Mouse (Mus musculus) Patski (cell line): ENCODE data around the gene Pak4. TPM values are rescaled to one million over a fixed set of nuclear protein-coding genes. Genes with fewer than 3 reads are reported as not detected.
A peak's percentile ranks its signal among the peaks of the same experiment; 100 is the strongest.

Experiments
- ATAC-seq: fragments of 100-300 bp; one replicate; pipeline ENCODE4 v1.8.0; 2021
- CTCF ChIA-PET: fragments of 350-600 bp; sonication (Branson Sonifier 250); formaldehyde crosslinking; loops from one replicate; lab custom pipeline; 2022; ENCODE audit warnings: inconsistent platforms; lab: Charles Lee
- POLR2A ChIA-PET: fragments of 350-600 bp; sonication (Branson Sonifier 250); formaldehyde crosslinking; loops from one replicate; lab custom pipeline; 2022; ENCODE audit warnings: antibody characterized with exemption, inconsistent platforms; lab: Charles Lee
- DNase-seq: peaks from one replicate; pipeline ENCODE4 v3.0.0-alpha.2; 2011; ENCODE audit warnings: low read depth, low spot score
- H3K27me3 ChIP-seq: fragments of 371-371 bp; one replicate; pipeline ENCODE4 v1.5.1; 2021
- CTCF ChIP-seq: fragments of 100-300 bp; IDR thresholded peaks from one replicate; pipeline ENCODE4 v1.5.1; 2021
- in situ Hi-C: fragments of 300-500 bp; cut with MboI; formaldehyde crosslinking; loops from 3 replicates; pipeline ENCODE4 v1.11.1; 2018; ENCODE audit warnings: low pct_unique_long_range_greater_than_20kb, mixed read lengths
- polyA plus RNA-seq: library from polyadenylated mRNA; unstranded; gene quantifications from one replicate; pipeline ENCODE4 v1.2.3, GENCODE M21; 2021

The Pak4 gene
- polyA plus RNA-seq, 1 experiment from 2014 or later, result 49.3 TPM

DNA sequence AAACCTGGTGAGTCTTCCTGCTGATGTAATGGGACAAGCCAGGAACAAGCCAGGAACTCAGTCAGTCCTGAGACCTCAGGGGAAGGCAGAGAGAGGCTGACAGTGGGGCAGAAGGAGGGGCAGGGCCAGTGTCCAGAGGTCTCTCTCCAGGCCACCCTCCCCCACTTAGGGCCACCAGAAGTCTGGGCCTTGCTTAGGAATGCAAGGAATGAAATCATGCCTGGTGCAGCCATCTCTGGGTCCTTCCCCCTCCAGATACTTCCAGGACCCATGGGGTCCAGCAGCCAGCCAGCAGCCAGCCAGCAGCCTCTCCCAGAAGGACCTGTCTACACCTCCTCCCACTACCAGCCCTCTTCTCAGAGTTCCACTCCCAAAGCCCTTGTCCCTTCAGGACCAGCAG, 10.3 kb downstream of the Pak4 start:
- no peaks in the 10 kb centered on the region for H3K27me3 ChIP-seq
- ChIA-PET POLR2A (interaction anchor here (0.6 to 1.9 kb wide), 2 partner anchors 8 to 1138 kb away, joined by 3 to 8 read pairs; no protein-coding TSS in a partner anchor), CTCF (no interaction called here)
- no peak for DNase-seq
- TF ChIP-seq CTCF, result no peak
- ATAC-seq, result peak; percentile 81
- in situ Hi-C loops, result no loop called here

GRCm38 (mm10) chr7:28586663-28587411, 11.1 kb downstream of the Pak4 start:
- CTCF ChIA-PET, result no interaction called here
- DNase-seq (no peak), ATAC-seq (no peak)
- no peak for TF ChIP-seq CTCF
- POLR2A ChIA-PET, result interaction anchor here (0.7 to 1.9 kb wide), 3 partner anchors 9 to 26 kb away, joined by 3 to 8 read pairs (median 4); no protein-coding TSS in a partner anchor
- no peaks in the 10 kb centered on the region for H3K27me3 ChIP-seq
- in situ Hi-C loops, result no loop called here

- CTCF ChIA-PET, result interaction anchor here (0.8 to 1.5 kb wide), 4 partner anchors 9 to 16 kb away, joined by 3 to 6 read pairs (median 4); no protein-coding TSS in a partner anchor
- in situ Hi-C loops, result no loop called here
- DNase-seq (no peak), ATAC-seq (no peak)
- H3K27me3 ChIP-seq, result no peaks in the 10 kb centered on the region
- TF ChIP-seq CTCF, result no peak
- POLR2A ChIA-PET, result no interaction called here
Measured at GRCm38 (mm10) chr7:28585001-28585400, 13.0 kb downstream of the Pak4 start.

DNA sequence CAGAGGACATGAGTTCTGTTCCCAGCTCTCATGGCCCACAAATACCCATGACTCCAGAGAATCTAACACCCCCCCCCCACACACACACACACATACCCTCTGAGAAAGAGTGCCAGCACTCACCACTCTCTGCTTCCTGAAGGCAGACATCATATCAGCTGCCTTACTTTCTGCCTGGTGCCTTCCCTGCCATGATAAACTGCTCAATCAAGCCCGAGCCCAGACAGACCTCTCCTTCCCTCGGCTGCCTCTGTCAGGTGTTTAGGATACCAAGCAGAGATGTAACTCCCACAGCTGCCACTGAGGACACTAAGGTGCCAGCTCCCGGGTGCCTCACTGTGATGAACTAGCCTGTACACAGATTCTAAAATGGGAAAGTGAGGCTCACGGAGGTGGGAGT, 13.5 kb downstream of the Pak4 start:
- no peak for TF ChIP-seq CTCF
- DNase-seq, result no peak
- ChIA-PET POLR2A (interaction anchor here (0.6 kb wide), 1 partner anchor 197 kb away, joined by 3 read pairs; no protein-coding TSS in a partner anchor), CTCF (interaction anchor here (0.8 to 1.5 kb wide), 4 partner anchors 9 to 16 kb away, joined by 3 to 6 read pairs (median 4); no protein-coding TSS in a partner anchor)
- no peak for ATAC-seq
- no peaks in the 10 kb centered on the region for H3K27me3 ChIP-seq
- in situ Hi-C loops, result no loop called here

DNA sequence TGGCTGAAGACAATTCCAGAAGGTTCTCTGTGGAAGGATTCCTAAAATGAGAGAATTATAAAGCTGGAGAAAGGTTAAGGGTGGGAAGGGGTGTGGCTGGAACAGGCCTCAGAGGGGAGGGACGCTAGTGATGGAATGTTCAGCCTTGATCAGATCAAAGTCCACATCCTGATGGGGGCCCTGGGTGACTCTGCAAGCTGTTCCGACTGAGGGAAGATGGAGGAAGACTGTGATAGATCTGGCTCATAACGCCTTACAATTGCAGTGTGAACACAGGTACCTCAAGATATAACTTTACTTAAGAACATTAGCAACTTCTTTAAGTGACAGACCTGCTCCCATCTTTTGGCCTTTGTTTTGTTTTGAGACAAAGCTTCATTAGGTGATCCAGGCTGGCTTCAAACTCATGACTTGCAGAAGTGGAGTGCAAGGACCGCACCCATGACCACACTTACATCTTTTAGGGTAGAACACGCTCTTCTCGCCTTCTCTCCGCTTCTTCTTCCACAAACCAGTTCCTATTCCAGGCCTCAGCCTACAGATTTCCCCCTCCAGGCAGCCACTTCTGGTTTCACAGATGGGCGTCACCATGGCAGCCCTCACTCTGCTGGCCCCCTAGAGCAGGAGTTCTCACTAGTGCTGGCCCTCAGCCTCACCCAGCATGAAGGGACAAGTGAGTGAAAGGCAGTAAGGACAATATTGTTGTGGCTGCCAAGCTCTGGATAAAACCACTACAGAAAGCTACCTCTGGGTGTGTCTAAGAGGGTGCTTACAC, 14.2 kb downstream of the Pak4 start:
- POLR2A ChIA-PET, result interaction anchor here (0.6 kb wide), 1 partner anchor 196 kb away, joined by 3 read pairs; no protein-coding TSS in a partner anchor
- no peaks in the 10 kb centered on the region for H3K27me3 ChIP-seq
- no peak for TF ChIP-seq CTCF
- no peak for DNase-seq
- ATAC-seq, result no peak
- CTCF ChIA-PET, result interaction anchor here (0.8 to 1.5 kb wide), 4 partner anchors 8 to 17 kb away, joined by 3 to 6 read pairs (median 4); no protein-coding TSS in a partner anchor
- in situ Hi-C loops, result no loop called here

DNA sequence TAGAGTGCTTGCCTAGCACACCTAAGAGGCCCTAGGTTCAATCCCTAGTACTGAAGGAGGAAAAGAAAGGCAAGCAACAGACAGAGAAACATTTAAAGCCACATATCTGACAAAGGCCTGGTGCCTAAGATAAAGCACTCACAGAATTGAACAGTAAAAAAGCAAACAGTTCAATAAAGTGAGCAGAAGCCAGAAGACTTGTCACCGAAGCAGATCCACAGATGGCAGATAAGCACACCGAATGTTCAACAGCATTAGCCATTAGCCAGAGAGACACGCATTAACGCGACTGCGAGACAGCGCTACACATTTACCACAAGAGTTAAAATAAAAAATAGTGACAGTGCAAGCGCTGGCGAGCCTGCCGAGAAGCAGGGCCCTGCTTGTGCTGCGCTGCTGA, 15.1 kb downstream of the Pak4 start:
- ChIA-PET POLR2A (no interaction called here), CTCF (no interaction called here)
- no peaks in the 10 kb centered on the region for H3K27me3 ChIP-seq
- TF ChIP-seq CTCF, result no peak
- DNase-seq (no peak), ATAC-seq (no peak)
- in situ Hi-C loops, result no loop called here

GRCm38 (mm10) chr7:28581721-28582120, 16.3 kb downstream of the Pak4 start:
- POLR2A ChIA-PET, result no interaction called here
- in situ Hi-C loops, result no loop called here
- ATAC-seq (no peak), DNase-seq (no peak)
- H3K27me3 ChIP-seq, result no peaks in the 10 kb centered on the region
- no peak for TF ChIP-seq CTCF
- CTCF ChIA-PET, result no interaction called here

- CTCF ChIA-PET, result interaction anchor here (1.1 to 1.4 kb wide), 2 partner anchors 11 to 14 kb away, joined by 3 to 4 read pairs; no protein-coding TSS in a partner anchor
- DNase-seq, result no peak
- in situ Hi-C loops, result no loop called here
- ATAC-seq, result no peak
- no peak for TF ChIP-seq CTCF
- POLR2A ChIA-PET, result no interaction called here
- H3K27me3 ChIP-seq, result no peaks in the 10 kb centered on the region
Measured at GRCm38 (mm10) chr7:28579826-28580225, 18.2 kb downstream of the Pak4 start.

GRCm38 (mm10) chr7:28578543-28579053, 19.4 kb downstream of the Pak4 start:
- H3K27me3 ChIP-seq, result no peaks in the 10 kb centered on the region
- in situ Hi-C loops, result no loop called here
- no peak for DNase-seq
- ATAC-seq, result no peak
- POLR2A ChIA-PET, result interaction anchor here (0.9 kb wide), 1 partner anchor 15 kb away, joined by 4 read pairs; no protein-coding TSS in a partner anchor
- CTCF ChIA-PET, result interaction anchor here (1.1 to 1.4 kb wide), 3 partner anchors 10 to 49 kb away, joined by 3 to 4 read pairs (median 3); no protein-coding TSS in a partner anchor
- TF ChIP-seq CTCF, result no peak
